Mouse (Mus musculus): ENCODE data around the gene 1700001K19Rik. TPM values are rescaled to one million over a fixed set of nuclear protein-coding genes. Genes with fewer than 3 reads are reported as not detected.

1700001K19Rik gene
- polyA plus RNA-seq, 1 experiment from 2014 or later, result not detected

- Histone ChIP-seq H3K9ac (no peak overlapping the region), H3K4me3 (no peak overlapping the region), H3K4me2 (replicated peaks) (no peak overlapping the region), H3K9me3 (no peaks in the 10 kb centered on the region), H3K27ac (no peak overlapping the region), H3K36me3 (peaks cover 99% of the 10 kb centered on the region), H3K27me3 (no peaks in the 10 kb centered on the region), H3K4me1 (no peaks in the 10 kb centered on the region)
- ATAC-seq (ENCODE audit: low FRiP score, low read depth), result no peak
- 94% methylated on average over 12 of the region's 12 CpGs for WGBS
Observed at GRCm38 (mm10) chr12:110636293-110636692, 46.1 kb downstream of the 1700001K19Rik start.

GRCm38 (mm10) chr12:110630056-110630455 lies 52.4 kb downstream of the 1700001K19Rik start:
- no peaks in the 10 kb centered on the region for H3K9me3 ChIP-seq
- H3K27me3 ChIP-seq, result no peaks in the 10 kb centered on the region
- WGBS, result 95% methylated on average over 11 of the region's 11 CpGs
- H3K4me2 ChIP-seq (replicated peaks), result no peak overlapping the region
- H3K36me3 ChIP-seq, result peaks cover 99% of the 10 kb centered on the region
- H3K4me1 ChIP-seq, result no peaks in the 10 kb centered on the region
- no peak overlapping the region for H3K27ac ChIP-seq
- no peak for ATAC-seq (ENCODE audit: low FRiP score, low read depth)
- H3K9ac ChIP-seq, result no peak overlapping the region
- no peak overlapping the region for H3K4me3 ChIP-seq

Small RNAs within 50 kb of the gene (microRNA-seq; reads per million reads assigned to microRNA genes)
- gene Gm27299, result not detected

Other genes with a start within 250 kb of the 1700001K19Rik start
- gene Ppp2r5c, start 235.5 kb downstream of the 1700001K19Rik start, polyA plus RNA-seq (2015; fragmentation: Nextera tagmentation; extraction: Ambion mirVana), result 146 and 149 TPM in 2 replicates
- gene Dync1h1, start 81.2 kb downstream of the 1700001K19Rik start, polyA plus RNA-seq (2015; fragmentation: Nextera tagmentation; extraction: Ambion mirVana), result 50.0 and 53.5 TPM in 2 replicates
- gene Hsp90aa1, start 20.1 kb upstream of the 1700001K19Rik start, polyA plus RNA-seq (2015; fragmentation: Nextera tagmentation; extraction: Ambion mirVana), result 799 and 836 TPM in 2 replicates
- gene Wdr20, start 55.3 kb upstream of the 1700001K19Rik start, polyA plus RNA-seq (2015; fragmentation: Nextera tagmentation; extraction: Ambion mirVana), result 25.9 and 26.7 TPM in 2 replicates
- gene Mok, start 158.3 kb upstream of the 1700001K19Rik start, polyA plus RNA-seq (2015; fragmentation: Nextera tagmentation; extraction: Ambion mirVana), result 5.7 and 6.1 TPM in 2 replicates
- 7.0 and 7.8 TPM in 2 replicates for gene Zfp839, start 167.6 kb upstream of the 1700001K19Rik start, polyA plus RNA-seq (2015; fragmentation: Nextera tagmentation; extraction: Ambion mirVana)
- gene Cinp, start 206.5 kb upstream of the 1700001K19Rik start, polyA plus RNA-seq (2015; fragmentation: Nextera tagmentation; extraction: Ambion mirVana), result 69.0 and 73.4 TPM in 2 replicates
- gene Tecpr2, start 206.6 kb upstream of the 1700001K19Rik start, polyA plus RNA-seq (2015; fragmentation: Nextera tagmentation; extraction: Ambion mirVana), result 4.4 and 4.9 TPM in 2 replicates